Mouse (Mus musculus) gonadal fat pad, adult 2 months (tissue): ENCODE results near the gene Tarm1. TPM values are rescaled to one million over a fixed set of nuclear protein-coding genes. Genes with fewer than 3 reads are reported as not detected.

Experiments used
- DNase-seq: peaks from one replicate; pipeline ENCODE4 v3.0.0-alpha.2; 2012; ENCODE audit warnings: low read depth
- polyA plus RNA-seq: library from polyadenylated mRNA; depleted of rRNA; stranded (reverse); fragments of >200 nt; gene quantifications from 2 replicates; pipeline ENCODE4 v1.2.3, GENCODE M21; 2012; rRNA removed

Tarm1 gene
- polyA plus RNA-seq, 1 experiment: 0.26 TPM

DNA sequence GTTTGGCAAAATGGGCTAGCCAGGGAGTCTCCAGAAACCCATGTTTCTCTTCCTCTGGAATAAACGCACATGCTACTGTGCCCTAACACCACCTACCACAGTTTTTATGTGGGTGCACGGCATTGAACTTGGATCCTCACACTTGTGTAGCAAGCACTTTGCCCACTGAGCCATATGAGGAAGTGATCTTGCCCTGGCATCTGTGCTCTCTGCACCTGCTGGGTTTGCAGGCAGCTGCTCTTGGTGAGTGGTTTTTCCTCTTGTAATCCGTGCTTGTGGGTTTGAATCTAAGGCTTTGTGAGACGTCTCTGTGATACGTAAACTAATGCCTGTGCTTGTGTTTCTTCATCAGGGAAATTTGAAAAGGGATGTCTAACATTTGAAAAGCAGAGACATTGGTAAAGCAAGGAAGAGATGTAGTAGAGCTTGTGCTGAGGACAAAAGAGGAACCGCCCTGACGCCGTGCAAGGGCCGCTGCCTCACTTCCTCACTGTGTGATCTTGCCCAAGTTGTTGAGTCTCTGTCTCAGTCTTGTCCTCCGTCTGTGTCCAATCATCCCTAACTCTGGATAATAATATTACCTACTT is 59.9 kb downstream of the Tarm1 start:
- DNase-seq: no peak

DNA sequence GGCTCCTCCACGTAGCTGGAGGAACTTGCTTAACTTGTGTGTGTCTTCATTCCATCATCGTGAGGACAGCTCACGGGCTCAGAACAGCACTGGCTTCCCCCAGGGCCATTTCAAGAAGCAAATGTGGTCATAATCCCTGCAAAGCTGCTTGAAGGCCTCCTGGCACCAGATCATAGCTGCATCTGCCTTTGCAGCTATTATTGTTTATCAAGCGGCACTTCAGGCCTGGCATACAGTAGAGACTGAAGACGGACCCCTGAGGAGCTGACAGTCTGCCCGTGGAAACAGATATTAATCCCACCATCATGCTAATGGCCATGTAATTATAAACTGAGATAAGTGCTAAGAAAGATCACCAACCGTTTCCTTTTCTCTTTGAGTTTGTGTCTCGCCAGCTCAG is 61.9 kb downstream of the Tarm1 start:
- no peak for DNase-seq

DNA sequence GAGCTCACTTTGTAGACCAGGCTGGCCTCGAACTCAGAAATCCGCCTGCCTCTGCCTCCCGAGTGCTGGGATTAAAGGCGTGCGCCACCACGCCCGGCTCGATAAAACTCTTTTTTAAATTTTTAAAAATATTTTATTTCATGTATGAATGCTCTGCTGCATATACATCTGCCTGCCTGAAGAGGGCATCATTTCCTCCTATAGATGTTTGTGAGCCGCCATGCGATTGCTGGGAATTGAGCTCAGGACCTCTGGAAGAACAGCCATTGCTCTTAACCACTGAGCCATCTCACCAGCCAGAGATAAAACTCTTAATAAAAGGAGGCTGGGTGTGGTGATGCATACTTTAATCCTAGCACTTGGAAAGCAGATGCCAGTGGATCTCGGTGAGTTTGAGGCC is 62.4 kb downstream of the Tarm1 start:
- DNase-seq: no peak

DNA sequence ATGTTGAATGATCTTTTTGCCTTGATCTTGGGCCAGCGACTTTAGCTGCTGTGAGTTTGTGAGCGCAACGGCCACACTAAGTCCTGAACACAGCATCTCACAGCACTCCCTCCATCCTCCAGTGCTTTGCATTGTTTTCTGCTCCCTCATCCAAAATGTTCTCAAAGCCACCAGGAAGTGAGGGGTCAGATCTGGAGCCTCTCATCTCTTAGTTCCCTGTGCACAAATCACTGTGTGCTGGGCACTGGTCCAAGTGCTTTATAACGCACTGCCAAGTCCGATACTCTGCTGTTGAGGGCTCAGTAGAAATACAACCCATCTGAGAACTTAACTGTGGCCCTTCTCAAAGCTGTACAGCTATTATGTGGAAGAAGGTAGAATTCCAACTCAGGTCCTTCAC is 64.5 kb downstream of the Tarm1 start:
- DNase-seq: no peak

Other genes with a start within 250 kb of the Tarm1 start
- gene Myadm, start 213.5 kb downstream of the Tarm1 start, polyA plus RNA-seq: 213 and 292 TPM in 2 replicates
- 2.6 and 4.8 TPM in 2 replicates for gene Prkcg, start 213.4 kb downstream of the Tarm1 start, polyA plus RNA-seq
- gene Cacng7, start 169.7 kb downstream of the Tarm1 start, polyA plus RNA-seq: 8.5 and 11.4 TPM in 2 replicates
- 0.11 and 0.12 TPM in 2 replicates for gene Cacng8, start 111.9 kb downstream of the Tarm1 start, polyA plus RNA-seq
- gene Cacng6, start 78.4 kb downstream of the Tarm1 start, polyA plus RNA-seq: not detected in 2 replicates
- gene Oscar, start 113.5 kb upstream of the Tarm1 start, polyA plus RNA-seq: 0.20 TPM in 2 replicates
- 230 and 382 TPM in 2 replicates for gene Ndufa3, start 114.7 kb upstream of the Tarm1 start, polyA plus RNA-seq
- 9.3 and 11.5 TPM in 2 replicates for gene Tfpt, start 127.3 kb upstream of the Tarm1 start, polyA plus RNA-seq
- gene Prpf31, start 127.4 kb upstream of the Tarm1 start, polyA plus RNA-seq: 28.9 and 29.8 TPM in 2 replicates
- 30.7 and 57.8 TPM in 2 replicates for gene Cnot3, start 142.6 kb upstream of the Tarm1 start, polyA plus RNA-seq
- 4.5 and 5.0 TPM in 2 replicates for gene Leng1, start 163.2 kb upstream of the Tarm1 start, polyA plus RNA-seq
- gene Tmc4, start 174.9 kb upstream of the Tarm1 start, polyA plus RNA-seq: 91.0 and 95.0 TPM in 2 replicates
- gene Tsen34, start 190.2 kb upstream of the Tarm1 start, polyA plus RNA-seq: 100 and 114 TPM in 2 replicates
- 43.9 and 47.7 TPM in 2 replicates for gene Mboat7, start 190.9 kb upstream of the Tarm1 start, polyA plus RNA-seq
- gene Rps9, start 201.4 kb upstream of the Tarm1 start, polyA plus RNA-seq: 2,234 and 2,492 TPM in 2 replicates
- gene Pirb, start 217.8 kb upstream of the Tarm1 start, polyA plus RNA-seq: 10.7 and 16.1 TPM in 2 replicates